Mouse (Mus musculus): ENCODE measurements around the gene Fabp3. TPM values are rescaled to one million over a fixed set of nuclear protein-coding genes. Genes with fewer than 3 reads are reported as not detected.

Fabp3 gene
- polyA plus RNA-seq (2017; shearing (Covaris generic)): not detected

GRCm38 (mm10) chr4:130308231-130309081 lies at the start of gene Fabp3, which contains the start of gene Gm10570:
Gene Fabp3 (plus strand): TSS chr4:130308595.
Gene Gm10570 (minus strand): TSS chr4:130308674.

GRCm38 (mm10) chr4:130279105-130279504 lies 29.3 kb upstream of the Fabp3 start, which contains the start of gene Serinc2:
Gene Serinc2 (minus strand): TSS chr4:130279205.

GRCm38 (mm10) chr4:130359486-130360237 lies 51.3 kb downstream of the Fabp3 start, which contains the start of the genes Zcchc17 and Snrnp40:
Gene Zcchc17 (minus strand): TSS chr4:130359943.
Gene Snrnp40 (plus strand): TSS chr4:130360132.

Other genes with a start within 250 kb of the Fabp3 start
- gene Pef1, start 206.0 kb upstream of the Fabp3 start, polyA plus RNA-seq (2017; shearing (Covaris generic)): 53.6 TPM
- gene Hcrtr1, start 169.2 kb upstream of the Fabp3 start, polyA plus RNA-seq (2017; shearing (Covaris generic)): not detected
- not detected for gene Tinagl1, start 133.5 kb upstream of the Fabp3 start, polyA plus RNA-seq (2017; shearing (Covaris generic))
- gene Gm853, start 86.2 kb upstream of the Fabp3 start, polyA plus RNA-seq (2017; shearing (Covaris generic)): not detected
- gene Serinc2, start 29.4 kb upstream of the Fabp3 start, polyA plus RNA-seq (2017; shearing (Covaris generic)): not detected
- not detected for gene Gm10570, start 79 bp downstream of the Fabp3 start, polyA plus RNA-seq (2017; shearing (Covaris generic))
- 49.0 TPM for gene Zcchc17, start 51.3 kb downstream of the Fabp3 start, polyA plus RNA-seq (2017; shearing (Covaris generic))
- gene Snrnp40, start 51.5 kb downstream of the Fabp3 start, polyA plus RNA-seq (2017; shearing (Covaris generic)): 97.8 TPM

Data from naive thymus-derived CD4-positive, alpha-beta T cell, adult 5 months (primary cell).